Comparison of ENCODE assay signal across 23 mouse cellular contexts in the genomic region with DNA sequence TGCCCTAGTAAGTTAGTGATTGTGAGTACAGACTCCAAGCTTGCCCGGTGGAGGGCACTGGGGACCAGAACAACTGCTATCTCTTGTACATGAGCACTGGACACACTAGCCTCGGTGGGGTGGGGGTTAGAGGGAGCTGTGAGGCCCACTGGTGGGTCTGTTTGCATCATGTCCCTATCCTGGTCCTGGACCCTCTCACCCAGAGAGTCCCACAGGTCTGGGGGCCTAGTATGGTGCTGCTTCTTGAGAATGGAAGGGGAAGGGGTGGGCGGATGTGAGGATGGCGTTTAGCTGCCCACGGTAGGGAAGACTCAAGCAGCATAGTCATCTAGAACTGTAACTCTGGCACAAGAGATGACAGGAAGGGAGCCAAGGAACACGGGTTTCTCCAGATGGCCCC. TPM values are rescaled to one million over a fixed set of nuclear protein-coding genes. Genes with fewer than 3 reads are reported as not detected.
DNase-seq lines count a peak whose midpoint lies in the region; ATAC-seq and TF ChIP-seq lines count a peak whose summit lies in the region.
"Had no signal": no experiment of that assay in that cellular context is flagged by ENCODE, and none has a peak within 500 bp of the region (broad histone marks: within the 10 kb centered on the region; RNA-seq: fewer than 3 reads in every experiment).

No protein-coding gene starts in this region.

- no peak overlapping the region for H3K9ac ChIP-seq in heart, embryonic 12.5 days
- no peak overlapping the region for H3K9ac ChIP-seq in stomach, postnatal 0 days (ENCODE audit: low read length)
- H3K9ac ChIP-seq: embryonic facial prominence, embryonic 13.5 days; embryonic facial prominence, embryonic 15.5 days; forebrain, embryonic 12.5 days had no signal

- no peak for ATAC-seq in heart, embryonic 12.5 days (ENCODE audit: insufficient number of reproducible peaks, low FRiP score)
- ATAC-seq in stomach, postnatal 0 days (ENCODE audit: low FRiP score, low TSS enrichment) = no peak
- ATAC-seq: forebrain, embryonic 16.5 days had no signal

- no peaks in the 10 kb centered on the region for H3K9me3 ChIP-seq in heart, embryonic 12.5 days (replicated peaks)
- no peaks in the 10 kb centered on the region for H3K9me3 ChIP-seq in stomach, postnatal 0 days (ENCODE audit: control insufficient read depth, low read length)
- H3K9me3 ChIP-seq: embryonic facial prominence, embryonic 13.5 days; embryonic facial prominence, embryonic 15.5 days; forebrain, embryonic 12.5 days had no signal

- 79% methylated on average over 6 of the region's 6 CpGs for WGBS in heart, embryonic 12.5 days
- 81% methylated on average over 6 of the region's 6 CpGs for WGBS in stomach, postnatal 0 days

- H3K36me3 ChIP-seq in heart, embryonic 12.5 days = peaks cover 23% of the 10 kb centered on the region
- H3K36me3 ChIP-seq in testis, adult 2 months (ENCODE audit: control insufficient read depth, insufficient read depth, low read length) = no peaks in the 10 kb centered on the region
- H3K36me3 ChIP-seq in stomach, postnatal 0 days (ENCODE audit: control insufficient read depth, insufficient read depth, low read length) = 0 out of 2 replicates have a peak, but pooled peaks cover 3% of the 10 kb centered on the region

- TF ChIP-seq POLR2A in testis, adult 2 months (IDR thresholded peaks at IDR 0.05; ENCODE audit: control insufficient read depth, low read depth, low read length) = no peak

- TF ChIP-seq CTCF in testis, adult 2 months (IDR thresholded peaks at IDR 0.05; ENCODE audit: control insufficient read depth, insufficient read depth, insufficient replicate concordance, low read depth, low read length) = no peak
- no peak for TF ChIP-seq CTCF in stomach, postnatal 0 days (IDR thresholded peaks at IDR 0.05; ENCODE audit: low read depth)

- H3K4me3 ChIP-seq in heart, embryonic 12.5 days = no peak overlapping the region
- H3K4me3 ChIP-seq in testis, adult 2 months (ENCODE audit: control insufficient read depth, low read depth, low read length) = no peak overlapping the region
- H3K4me3 ChIP-seq in stomach, postnatal 0 days (ENCODE audit: low read depth, low read length) = no peak overlapping the region
- H3K4me3 ChIP-seq: embryonic facial prominence, embryonic 13.5 days; embryonic facial prominence, embryonic 15.5 days; erythroblast, embryonic 14.5 days; forebrain, embryonic 10.5 days; forebrain, embryonic 12.5 days had no signal

- TF ChIP-seq EP300 in stomach, postnatal 0 days (optimal IDR thresholded peaks at IDR 0.05) = no peak

- peak; percentile 92 for DNase-seq in heart, adult 11 months
- DNase-seq in testis, postnatal 10 days (ENCODE audit: low spot score) = no peak
- DNase-seq in stomach, postnatal 0 days (ENCODE audit: low spot score) = no peak
- DNase-seq: adrenal gland, adult 2 months; adrenal gland, postnatal 10 days; adrenal gland, postnatal 25 days; cerebellum, adult 11 months; cerebellum, adult 18-20 months; cerebellum, adult 8-10 months; cerebellum, adult 9-11 months; embryo, embryonic 11 days had no signal

- H3K27me3 ChIP-seq in heart, embryonic 12.5 days (replicated peaks) = 0 out of 2 replicates have a peak, but pooled peaks cover 7% of the 10 kb centered on the region
- no peaks in the 10 kb centered on the region for H3K27me3 ChIP-seq in testis, adult 2 months (ENCODE audit: control insufficient read depth, insufficient read depth, low read length)
- H3K27me3 ChIP-seq in stomach, postnatal 0 days (ENCODE audit: control insufficient read depth, insufficient read depth, low read length) = no peaks in the 10 kb centered on the region
- H3K27me3 ChIP-seq: embryonic facial prominence, embryonic 13.5 days; embryonic facial prominence, embryonic 15.5 days; forebrain, embryonic 12.5 days had no signal

- no peak overlapping the region for H3K27ac ChIP-seq in heart, embryonic 12.5 days (ENCODE audit: poor library complexity, severe bottlenecking)
- H3K27ac ChIP-seq in testis, adult 2 months (ENCODE audit: control insufficient read depth, insufficient read depth, low read depth, low read length) = peak overlapping the region; percentile 52
- no peak overlapping the region for H3K27ac ChIP-seq in stomach, postnatal 0 days (replicated peaks)
- H3K27ac ChIP-seq: embryonic facial prominence, embryonic 13.5 days; embryonic facial prominence, embryonic 15.5 days; forebrain, embryonic 10.5 days; forebrain, embryonic 12.5 days had no signal

- H3K4me2 ChIP-seq in heart, embryonic 12.5 days = no peak overlapping the region
- H3K4me2 ChIP-seq in stomach, postnatal 0 days (replicated peaks; ENCODE audit: low read depth) = no peak overlapping the region
- H3K4me2 ChIP-seq: embryonic facial prominence, embryonic 13.5 days; embryonic facial prominence, embryonic 15.5 days; forebrain, embryonic 12.5 days had no signal

- H3K4me1 ChIP-seq in heart, embryonic 12.5 days (replicated peaks) = peaks cover 20% of the 10 kb centered on the region
- H3K4me1 ChIP-seq in testis, adult 2 months (ENCODE audit: control insufficient read depth, insufficient read depth, low read length) = peaks cover 17% of the 10 kb centered on the region
- H3K4me1 ChIP-seq in stomach, postnatal 0 days (replicated peaks; ENCODE audit: control insufficient read depth, insufficient read depth) = no peaks in the 10 kb centered on the region

RNA-seq across cellular contexts. Expression of a gene that starts 5.2 kb away (rescaled TPM):
- polyA plus RNA-seq in heart, embryonic 12.5 days (2016; fragmentation: Nextera tagmentation; extraction: Ambion mirVana) = 2,266 and 2,393 TPM in 2 replicates
- polyA plus RNA-seq in testis, adult 2 months (2012; rRNA removed) = 261 and 275 TPM in 2 replicates
- polyA plus RNA-seq in stomach, postnatal 0 days (2015; fragmentation: Nextera tagmentation; extraction: Ambion mirVana) = 805 and 984 TPM in 2 replicates

RNA-seq across cellular contexts. Expression of a gene that starts 17.6 kb away (rescaled TPM):
- polyA plus RNA-seq in heart, embryonic 12.5 days (2016; fragmentation: Nextera tagmentation; extraction: Ambion mirVana) = 7.2 and 8.1 TPM in 2 replicates
- polyA plus RNA-seq in testis, adult 2 months (2012; rRNA removed) = 159 and 168 TPM in 2 replicates
- polyA plus RNA-seq in stomach, postnatal 0 days (2015; fragmentation: Nextera tagmentation; extraction: Ambion mirVana) = 77.4 and 81.0 TPM in 2 replicates

RNA-seq across cellular contexts. Expression of a gene that starts 32.4 kb away (rescaled TPM):
- polyA plus RNA-seq in heart, embryonic 12.5 days (2016; fragmentation: Nextera tagmentation; extraction: Ambion mirVana) = not detected in 2 replicates
- polyA plus RNA-seq in testis, adult 2 months (2012; rRNA removed) = 500 and 561 TPM in 2 replicates
- polyA plus RNA-seq in stomach, postnatal 0 days (2015; fragmentation: Nextera tagmentation; extraction: Ambion mirVana) = not detected in 2 replicates
- polyA plus RNA-seq: adrenal gland, adult 2 months; brain, embryonic 14.5 days; C2C12; embryonic facial prominence, embryonic 11.5 days; embryonic facial prominence, embryonic 13.5 days; embryonic facial prominence, embryonic 15.5 days; erythroblast, embryonic 14.5 days; forebrain, embryonic 10.5 days; forebrain, embryonic 12.5 days; forebrain, embryonic 14.5 days; forebrain, embryonic 16.5 days had no signal

RNA-seq across cellular contexts. Expression of a gene that starts 38.4 kb away (rescaled TPM):
- 2.1 and 2.2 TPM in 2 replicates for polyA plus RNA-seq in heart, embryonic 12.5 days (2016; fragmentation: Nextera tagmentation; extraction: Ambion mirVana)
- 120 and 145 TPM in 2 replicates for polyA plus RNA-seq in testis, adult 2 months (2012; rRNA removed)
- polyA plus RNA-seq in stomach, postnatal 0 days (2015; fragmentation: Nextera tagmentation; extraction: Ambion mirVana) = 23.6 and 32.3 TPM in 2 replicates
- polyA plus RNA-seq: erythroblast, embryonic 14.5 days had no signal

RNA-seq across cellular contexts. Expression of a gene that starts 56.4 kb away (rescaled TPM):
- polyA plus RNA-seq in heart, embryonic 12.5 days (2016; fragmentation: Nextera tagmentation; extraction: Ambion mirVana) = 3.9 and 4.2 TPM in 2 replicates
- 7.0 and 8.9 TPM in 2 replicates for polyA plus RNA-seq in testis, adult 2 months (2012; rRNA removed)
- polyA plus RNA-seq in stomach, postnatal 0 days (2015; fragmentation: Nextera tagmentation; extraction: Ambion mirVana) = 16.1 and 19.7 TPM in 2 replicates

Comparison
In these comparisons a context has a peak if more than half of its experiments do, and no peak if none do; other contexts are left out.
1. RNA of a gene that starts 32.4 kb away (polyA plus RNA-seq): 500 to 561 TPM in testis, adult 2 months; not detected in heart, embryonic 12.5 days and not detected in stomach, postnatal 0 days; every median in the first group is over 100 times any median in the second.